Mouse (Mus musculus) erythroblast, embryonic 14.5 days (primary cell): Measurements from ENCODE around the gene Slc2a13. TPM values are rescaled to one million over a fixed set of nuclear protein-coding genes. Genes with fewer than 3 reads are reported as not detected.

Source experiments
- H3K27me3 ChIP-seq: 2 replicates; pipeline ENCODE4 v1.6.1; 2012; ENCODE audit warnings: inconsistent platforms; ENCODE audit not compliant: control insufficient read depth
- H3K36me3 ChIP-seq: 2 replicates; pipeline ENCODE4 v1.6.1; 2012; ENCODE audit warnings: mild to moderate bottlenecking, inconsistent platforms; ENCODE audit not compliant: control insufficient read depth
- H3K4me1 ChIP-seq: 2 replicates; pipeline ENCODE4 v1.6.1; 2012; ENCODE audit warnings: inconsistent platforms; ENCODE audit not compliant: control insufficient read depth
- H3K4me3 ChIP-seq: replicated peaks from 2 replicates; pipeline ENCODE3; 2012; ENCODE audit warnings: moderate library complexity, mild to moderate bottlenecking, inconsistent platforms
- H3K9me3 ChIP-seq: 2 replicates; pipeline ENCODE4 v1.6.1; 2012; ENCODE audit warnings: low read length, inconsistent platforms, mixed read lengths; ENCODE audit not compliant: control insufficient read depth
- GATA1 ChIP-seq: IDR thresholded peaks from 2 replicates; pipeline ENCODE4 v1.6.1; 2012; ENCODE audit warnings: low read length, inconsistent platforms, mixed read lengths
- TAL1 ChIP-seq: IDR thresholded peaks from 3 replicates; pipeline ENCODE4 v1.6.1; 2012; ENCODE audit warnings: low read length, inconsistent platforms, mixed read lengths
- polyA plus RNA-seq: library from polyadenylated mRNA; stranded (reverse); fragments of >175 nt; gene quantifications from 2 replicates; pipeline ENCODE4 v1.2.3, GENCODE M21; 2012

Gene Slc2a13
- polyA plus RNA-seq, 1 experiment, result 0.06 TPM

- no peaks in the 10 kb centered on the region for H3K36me3 ChIP-seq
- no peak for TF ChIP-seq GATA1
- no peak for TF ChIP-seq TAL1
- H3K4me1 ChIP-seq, result peaks cover 4% of the 10 kb centered on the region; the same call in 1 of the 2 replicates
- no peaks in the 10 kb centered on the region for H3K27me3 ChIP-seq
- no peaks in the 10 kb centered on the region for H3K9me3 ChIP-seq
- no peak overlapping the region for H3K4me3 ChIP-seq
These were observed 332.3 kb downstream of the Slc2a13 start for GRCm38 (mm10) chr15:91240683-91241335.

GRCm38 (mm10) chr15:91237294-91237693, 335.8 kb downstream of the Slc2a13 start:
- TF ChIP-seq TAL1 (no peak), GATA1 (no peak)
- Histone ChIP-seq H3K36me3 (no peaks in the 10 kb centered on the region), H3K27me3 (no peaks in the 10 kb centered on the region), H3K4me1 (peaks cover 4% of the 10 kb centered on the region; the same call in 1 of the 2 replicates), H3K4me3 (no peak overlapping the region), H3K9me3 (no peaks in the 10 kb centered on the region)

Other genes with a start within 250 kb of the Slc2a13 start
- not detected in 2 replicates for gene Lrrk2, start 99.9 kb upstream of the Slc2a13 start, polyA plus RNA-seq